Mouse (Mus musculus) midbrain, embryonic 15.5 days (tissue): ENCODE results near the gene Trmt13. TPM values are rescaled to one million over a fixed set of nuclear protein-coding genes. Genes with fewer than 3 reads are reported as not detected.

Experiments
- ATAC-seq: fragments of 200-750 bp; cut with Nextera tagmentation; replicated peaks from 2 replicates; pipeline ENCODE4 v1.8.0; 2017; ENCODE audit warnings: moderate TSS enrichment
- H3K27ac ChIP-seq: fragments of 300-500 bp; sonication (generic); 2 replicates; pipeline ENCODE4 v1.5.1; 2015; ENCODE audit warnings: mild to moderate bottlenecking, inconsistent platforms
- H3K27me3 ChIP-seq: fragments of 300-500 bp; sonication (generic); replicated peaks from 2 replicates; pipeline ENCODE4 v1.6.1; 2015; ENCODE audit warnings: inconsistent platforms
- H3K36me3 ChIP-seq: fragments of 300-500 bp; sonication (generic); replicated peaks from 2 replicates; pipeline ENCODE4 v1.6.1; 2015; ENCODE audit warnings: inconsistent platforms
- H3K4me1 ChIP-seq: fragments of 300-500 bp; sonication (generic); 2 replicates; pipeline ENCODE4 v1.6.1; 2015; ENCODE audit warnings: inconsistent platforms
- H3K4me2 ChIP-seq: fragments of 300-500 bp; sonication (generic); 2 replicates; pipeline ENCODE4 v1.6.1; 2015; ENCODE audit warnings: inconsistent platforms, mild to moderate bottlenecking, moderate library complexity
- H3K4me3 ChIP-seq: fragments of 300-500 bp; sonication (generic); 2 replicates; pipeline ENCODE4 v1.5.1; 2015; ENCODE audit warnings: mild to moderate bottlenecking, inconsistent platforms
- H3K9ac ChIP-seq: fragments of 300-500 bp; sonication (generic); 2 replicates; pipeline ENCODE4 v1.6.1; 2015; ENCODE audit warnings: mild to moderate bottlenecking, inconsistent platforms
- H3K9me3 ChIP-seq: fragments of 300-500 bp; sonication (generic); 2 replicates; pipeline ENCODE4 v1.6.1; 2016; ENCODE audit warnings: inconsistent platforms
- WGBS: fragments of 180-500 bp; shearing (Covaris S2); methylation state at CpG from one replicate; pipeline ENCODE4 v1.1.7; 2015; ENCODE audit warnings: mixed read lengths; 5-methylcytosine and 5-hydroxymethylcytosine counted together
- polyA plus RNA-seq: library from polyadenylated mRNA; unstranded; fragments of >200 nt; fragmentation: Nextera tagmentation; extraction: Ambion mirVana; gene quantifications from 2 replicates; pipeline ENCODE4 v1.2.1, GENCODE M21; 2015

The Trmt13 gene
- polyA plus RNA-seq, 1 experiment from 2014 or later = 31.3 TPM

DNA sequence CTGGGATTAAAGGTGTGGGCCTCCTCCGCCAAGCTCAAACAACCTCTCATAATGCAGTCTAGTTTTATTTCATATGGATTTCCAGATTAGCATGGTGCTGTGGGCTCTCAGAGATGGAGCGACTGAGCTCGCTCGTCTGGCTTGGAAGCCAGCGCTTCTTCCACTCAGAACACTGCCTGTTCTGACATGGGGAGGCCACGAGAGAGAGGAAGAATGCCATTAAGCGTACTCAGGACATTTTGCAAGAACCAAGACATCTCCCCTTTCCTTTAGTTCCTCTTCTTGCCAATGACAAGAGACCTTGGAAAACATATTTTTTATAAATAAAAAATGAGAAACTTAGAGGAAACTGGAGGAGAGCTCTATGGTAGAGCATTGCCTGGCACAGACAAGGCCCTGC is 34.4 kb upstream of the Trmt13 start:
- H3K9me3 ChIP-seq = no peaks in the 10 kb centered on the region
- 92% methylated on average over 7 of the region's 7 CpGs for WGBS

DNA sequence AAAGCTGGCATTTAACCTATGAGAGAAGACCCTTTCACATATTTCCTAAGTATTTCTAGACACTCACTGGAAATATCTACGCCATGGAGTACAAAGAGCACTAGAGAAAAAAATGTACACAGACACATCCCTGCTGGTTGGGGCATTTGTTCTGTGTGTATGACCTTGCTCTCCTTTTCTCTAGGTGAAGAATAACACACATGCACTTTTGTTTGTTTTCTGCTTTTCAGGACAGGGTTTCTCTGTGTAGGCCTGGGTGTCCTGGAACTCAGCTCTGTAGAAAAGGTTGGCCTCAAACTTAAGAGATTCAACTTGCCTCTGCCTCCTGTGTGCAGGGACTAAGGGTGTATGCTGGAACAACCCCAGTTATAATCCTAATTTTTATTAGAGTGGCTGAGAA is 32.0 kb upstream of the Trmt13 start:
- 90% methylated on average over 1 of the region's 1 CpGs for WGBS
- Histone ChIP-seq H3K36me3 (peaks cover 21% of the 10 kb centered on the region), H3K9ac (no peak overlapping the region), H3K27ac (no peak overlapping the region), H3K4me2 (no peak overlapping the region), H3K27me3 (no peaks in the 10 kb centered on the region), H3K4me1 (no peaks in the 10 kb centered on the region), H3K9me3 (no peaks in the 10 kb centered on the region), H3K4me3 (no peak overlapping the region)
- no peak for ATAC-seq

More for the DNA sequence above, 34.4 kb upstream of the Trmt13 start:
- Histone ChIP-seq H3K27me3 (no peaks in the 10 kb centered on the region), H3K9ac (no peak overlapping the region), H3K36me3 (peaks cover 10% of the 10 kb centered on the region), H3K27ac (no peak overlapping the region), H3K4me2 (no peak overlapping the region), H3K4me1 (peaks cover 15% of the 10 kb centered on the region), H3K4me3 (no peak overlapping the region)
- ATAC-seq = no peak

DNA sequence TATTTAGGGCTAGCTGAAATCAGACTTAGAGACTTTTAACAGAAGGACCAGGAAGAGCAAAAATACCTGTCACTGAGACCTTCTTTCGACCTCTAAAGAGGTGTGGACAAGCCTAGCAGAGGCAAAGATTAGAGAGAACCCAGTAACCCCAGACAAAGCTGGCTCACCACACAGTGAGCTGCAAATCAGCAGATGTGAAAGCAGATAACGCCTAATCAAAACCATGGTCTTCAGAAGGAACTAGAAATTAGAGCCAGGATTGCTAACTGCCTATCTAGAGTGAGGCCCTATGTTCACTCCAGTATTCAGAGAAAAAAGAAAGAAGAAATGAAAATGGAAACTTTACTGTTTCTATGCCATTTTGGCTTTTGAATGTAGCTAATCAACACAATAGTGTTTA is 28.0 kb upstream of the Trmt13 start:
- 93% methylated on average over 2 of the region's 2 CpGs for WGBS
- no peaks in the 10 kb centered on the region for H3K9me3 ChIP-seq

DNA sequence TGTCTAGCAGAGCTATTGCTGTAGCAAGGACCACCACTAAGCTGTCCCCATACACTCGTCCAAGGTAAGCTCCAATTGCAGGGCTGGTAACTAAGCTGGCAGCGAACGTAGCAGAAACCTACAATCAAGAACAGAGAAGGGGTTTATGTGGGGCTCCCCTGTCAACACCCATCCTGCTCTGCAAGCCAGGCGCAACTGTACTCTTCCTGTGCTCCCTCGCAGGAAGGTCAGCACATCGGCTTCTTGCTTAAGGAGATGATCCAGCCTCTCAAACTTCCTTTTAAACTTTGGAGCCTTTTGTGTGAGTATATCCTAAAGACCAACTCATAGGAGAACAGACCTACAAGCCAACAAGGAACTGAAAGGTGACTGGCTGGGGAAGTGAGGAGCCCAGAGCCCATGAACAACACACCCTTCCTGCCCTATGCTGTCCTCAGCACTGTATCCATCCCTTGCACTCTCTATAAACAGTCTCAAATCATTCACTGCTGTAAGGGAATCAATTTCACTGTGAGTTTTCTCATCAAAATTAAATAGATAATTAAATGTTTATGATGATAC is 27.5 kb upstream of the Trmt13 start:
- no peak overlapping the region for H3K4me3 ChIP-seq
- no peak overlapping the region for H3K27ac ChIP-seq
- no peak overlapping the region for H3K9ac ChIP-seq
- H3K4me1 ChIP-seq = no peaks in the 10 kb centered on the region
- peaks cover 46% of the 10 kb centered on the region for H3K36me3 ChIP-seq
- H3K27me3 ChIP-seq = no peaks in the 10 kb centered on the region
- whole genome bisulfite sequencing = 95% methylated on average over 6 of the region's 6 CpGs
- no peak for ATAC-seq
- no peak overlapping the region for H3K4me2 ChIP-seq
- H3K9me3 ChIP-seq = no peaks in the 10 kb centered on the region

More for the DNA sequence above, 28.0 kb upstream of the Trmt13 start:
- Histone ChIP-seq H3K4me3 (no peak overlapping the region), H3K4me2 (no peak overlapping the region), H3K36me3 (peaks cover 42% of the 10 kb centered on the region), H3K4me1 (no peaks in the 10 kb centered on the region), H3K9ac (no peak overlapping the region), H3K27me3 (no peaks in the 10 kb centered on the region), H3K27ac (no peak overlapping the region)
- no peak for ATAC-seq

DNA sequence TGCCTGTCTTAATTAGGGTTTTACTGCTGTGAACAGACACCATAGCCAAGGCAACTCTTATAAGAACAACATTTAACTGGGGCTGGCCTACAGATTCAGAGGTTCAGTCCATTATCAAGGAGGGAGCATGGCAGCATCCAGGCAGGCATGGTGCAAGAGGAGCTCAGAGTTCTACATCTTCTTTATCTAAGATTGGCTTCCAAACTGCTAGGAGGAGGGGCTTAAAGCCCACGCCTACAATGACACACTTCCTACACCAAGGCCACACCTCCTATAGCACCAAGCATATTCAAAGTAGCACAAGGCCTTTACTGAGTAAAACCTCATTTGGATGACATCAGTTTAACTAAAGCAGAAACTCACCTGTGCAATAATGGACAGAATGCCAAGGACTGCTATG is 25.6 kb upstream of the Trmt13 start:
- Histone ChIP-seq H3K9me3 (no peaks in the 10 kb centered on the region), H3K4me3 (no peak overlapping the region), H3K27ac (no peak overlapping the region), H3K4me1 (no peaks in the 10 kb centered on the region), H3K4me2 (no peak overlapping the region), H3K9ac (no peak overlapping the region), H3K36me3 (peaks cover 51% of the 10 kb centered on the region), H3K27me3 (no peaks in the 10 kb centered on the region)
- ATAC-seq = no peak
- 91% methylated on average over 1 of the region's 1 CpGs for WGBS

DNA sequence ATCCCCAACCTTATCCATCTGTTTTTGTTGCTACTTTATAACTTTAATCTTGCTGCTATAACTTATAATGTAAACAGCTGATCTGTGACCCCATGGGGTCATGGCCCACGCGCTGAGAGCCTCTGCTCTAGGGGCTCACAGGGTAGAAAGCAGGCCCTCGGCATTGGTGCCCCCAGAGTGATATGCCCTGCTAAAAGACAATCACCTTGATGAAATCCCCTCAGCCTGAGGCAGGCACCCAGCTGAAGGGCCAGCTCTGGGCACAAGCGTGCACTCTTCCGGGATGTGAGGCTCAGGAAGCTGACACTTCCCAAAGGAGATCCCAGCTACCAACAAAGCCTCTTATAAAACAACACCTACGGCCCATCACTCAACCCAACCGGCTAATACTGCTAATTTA is 24.2 kb upstream of the Trmt13 start:
- Histone ChIP-seq H3K27me3 (no peaks in the 10 kb centered on the region), H3K9ac (no peak overlapping the region), H3K4me2 (no peak overlapping the region), H3K27ac (no peak overlapping the region), H3K36me3 (peaks cover 61% of the 10 kb centered on the region), H3K4me3 (no peak overlapping the region), H3K9me3 (no peaks in the 10 kb centered on the region), H3K4me1 (no peaks in the 10 kb centered on the region)
- WGBS = 94% methylated on average over 7 of the region's 7 CpGs
- ATAC-seq = no peak

DNA sequence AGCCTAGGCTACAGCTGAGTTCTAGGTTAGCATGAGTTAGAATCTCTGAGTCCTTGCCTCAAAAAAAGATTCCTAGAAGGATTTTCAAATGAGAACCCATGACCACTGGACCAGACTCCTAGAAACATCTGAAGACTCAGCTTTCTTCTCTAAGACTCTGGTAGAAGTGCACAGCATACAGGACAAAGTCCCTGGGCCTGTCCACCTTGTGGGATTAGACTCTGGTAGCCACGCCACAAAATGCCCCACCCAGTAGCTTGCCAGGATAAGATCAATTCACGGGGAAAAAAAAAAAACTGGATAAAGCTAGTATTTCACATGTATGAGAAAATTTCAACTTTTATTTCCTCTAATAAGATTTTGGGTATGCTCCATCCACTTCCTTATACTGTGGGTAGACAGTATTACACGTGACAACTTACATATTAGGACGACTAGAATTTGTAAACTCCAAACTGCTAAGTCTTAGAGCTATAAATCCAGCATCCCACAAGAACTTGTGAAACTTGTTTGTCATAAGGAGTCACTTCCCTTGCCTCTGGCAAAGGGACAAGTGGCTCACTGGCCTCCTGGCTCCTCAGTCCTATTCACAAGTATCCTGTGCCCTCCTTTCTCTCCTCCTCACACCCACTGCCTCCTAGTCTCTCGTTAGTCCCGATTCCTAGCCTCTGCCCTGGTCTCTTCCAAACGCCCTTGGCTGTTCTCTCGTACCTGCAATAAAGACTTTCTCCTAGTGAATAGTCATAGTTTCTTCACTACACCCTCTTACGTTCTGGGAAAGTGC is 23.5 kb upstream of the Trmt13 start:
- Histone ChIP-seq H3K27me3 (no peaks in the 10 kb centered on the region), H3K9ac (no peak overlapping the region), H3K27ac (no peak overlapping the region), H3K9me3 (no peaks in the 10 kb centered on the region), H3K4me2 (no peak overlapping the region), H3K36me3 (peaks cover 57% of the 10 kb centered on the region), H3K4me1 (no peaks in the 10 kb centered on the region), H3K4me3 (no peak overlapping the region)
- WGBS = 91% methylated on average over 9 of the region's 9 CpGs
- ATAC-seq = no peak

DNA sequence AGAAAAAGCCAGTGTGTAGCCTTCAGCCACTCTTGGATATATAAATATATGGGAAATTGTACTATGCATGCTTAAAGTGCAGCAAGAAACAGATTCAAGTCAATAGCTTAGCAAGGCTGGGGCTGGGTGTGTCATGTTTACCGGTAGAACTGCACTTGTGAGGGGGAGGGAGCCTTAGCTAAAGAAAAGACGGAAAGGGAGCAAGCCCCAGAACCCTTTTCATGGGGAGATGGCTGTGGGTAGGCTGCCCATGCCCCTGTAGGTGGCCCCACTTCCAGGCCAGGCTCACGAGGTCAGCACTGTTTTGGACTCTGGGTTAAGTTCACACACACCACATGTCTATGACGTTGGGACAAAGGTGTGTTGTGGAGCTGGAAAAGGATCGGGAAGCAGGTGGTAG is 21.4 kb upstream of the Trmt13 start:
- Histone ChIP-seq H3K9ac (no peak overlapping the region), H3K9me3 (no peaks in the 10 kb centered on the region), H3K4me2 (no peak overlapping the region), H3K27me3 (no peaks in the 10 kb centered on the region), H3K4me1 (no peaks in the 10 kb centered on the region), H3K27ac (no peak overlapping the region), H3K36me3 (peaks cover 51% of the 10 kb centered on the region), H3K4me3 (no peak overlapping the region)
- WGBS = 68% methylated on average over 5 of the region's 5 CpGs
- ATAC-seq = no peak

DNA sequence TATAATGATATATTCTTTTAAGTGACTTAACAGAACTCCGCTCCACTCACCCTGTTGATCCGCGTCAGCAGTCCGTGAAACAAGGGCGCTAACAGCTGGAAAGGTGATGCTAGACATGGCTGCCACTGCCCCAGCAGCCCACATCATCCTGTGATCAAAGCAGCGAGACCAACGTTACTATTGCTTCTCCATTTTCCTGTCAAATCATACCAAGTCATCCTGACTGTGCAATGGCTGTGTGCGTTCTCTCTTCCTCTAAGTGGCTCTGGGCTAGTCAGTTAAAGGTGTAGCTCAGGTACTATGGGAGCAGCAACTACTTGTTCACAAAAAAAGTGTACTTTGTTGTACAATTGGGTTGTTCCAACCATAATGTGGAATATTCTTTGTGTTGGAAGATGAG is 20.5 kb upstream of the Trmt13 start:
- Histone ChIP-seq H3K4me1 (no peaks in the 10 kb centered on the region), H3K9ac (no peak overlapping the region), H3K27ac (no peak overlapping the region), H3K36me3 (peaks cover 44% of the 10 kb centered on the region), H3K9me3 (no peaks in the 10 kb centered on the region), H3K27me3 (no peaks in the 10 kb centered on the region), H3K4me3 (no peak overlapping the region), H3K4me2 (no peak overlapping the region)
- ATAC-seq = no peak
- WGBS = 94% methylated on average over 8 of the region's 8 CpGs

DNA sequence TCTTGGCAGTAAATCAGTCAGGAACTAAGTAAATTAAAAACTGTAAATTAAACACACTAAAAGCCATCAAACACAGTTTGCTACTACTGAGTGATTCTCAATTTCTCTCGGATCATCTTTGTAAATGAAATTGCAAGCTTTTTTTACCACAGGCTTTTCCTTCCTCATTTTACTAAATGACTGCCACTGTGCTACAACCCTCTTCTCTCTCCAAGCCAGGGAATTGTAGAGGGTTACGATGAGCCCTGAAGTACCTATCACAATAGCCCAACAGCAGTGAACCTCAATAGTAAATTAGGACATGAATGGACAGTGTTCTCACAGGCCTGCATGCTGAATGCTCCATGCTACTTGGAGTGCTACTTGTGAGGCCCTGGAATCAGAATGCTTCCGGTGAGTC is 19.7 kb upstream of the Trmt13 start:
- H3K4me1 ChIP-seq = no peaks in the 10 kb centered on the region
- H3K27ac ChIP-seq = no peak overlapping the region
- 89% methylated on average over 3 of the region's 3 CpGs for WGBS
- H3K27me3 ChIP-seq = no peaks in the 10 kb centered on the region
- H3K9ac ChIP-seq = no peak overlapping the region
- H3K4me3 ChIP-seq = no peak overlapping the region
- peaks cover 37% of the 10 kb centered on the region for H3K36me3 ChIP-seq
- H3K4me2 ChIP-seq = no peak overlapping the region
- no peak for ATAC-seq
- H3K9me3 ChIP-seq = no peaks in the 10 kb centered on the region

DNA sequence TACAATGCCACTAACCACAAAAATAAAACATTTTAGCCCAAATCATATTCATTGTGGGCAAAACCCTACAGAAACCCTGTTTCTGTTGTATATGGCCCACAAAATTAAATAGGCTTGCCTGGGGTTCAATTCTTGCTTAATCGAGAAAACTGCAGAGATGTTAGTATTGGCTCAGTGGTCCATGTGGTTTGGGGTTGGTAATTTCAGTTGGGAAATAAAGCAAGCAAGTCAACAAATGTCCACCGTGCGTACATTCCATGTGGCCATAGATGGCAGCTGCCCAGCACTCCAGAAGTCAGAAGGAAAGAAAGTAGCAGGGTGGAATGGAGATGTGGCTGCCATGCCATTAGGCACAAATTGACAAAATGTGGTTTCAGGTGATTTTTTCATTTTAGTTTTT is 18.6 kb upstream of the Trmt13 start:
- Histone ChIP-seq H3K27me3 (no peaks in the 10 kb centered on the region), H3K9ac (no peak overlapping the region), H3K4me3 (no peak overlapping the region), H3K4me2 (no peak overlapping the region), H3K27ac (no peak overlapping the region), H3K4me1 (no peaks in the 10 kb centered on the region), H3K36me3 (peaks cover 31% of the 10 kb centered on the region), H3K9me3 (no peaks in the 10 kb centered on the region)
- ATAC-seq = no peak
- WGBS = 91% methylated on average over 3 of the region's 3 CpGs

DNA sequence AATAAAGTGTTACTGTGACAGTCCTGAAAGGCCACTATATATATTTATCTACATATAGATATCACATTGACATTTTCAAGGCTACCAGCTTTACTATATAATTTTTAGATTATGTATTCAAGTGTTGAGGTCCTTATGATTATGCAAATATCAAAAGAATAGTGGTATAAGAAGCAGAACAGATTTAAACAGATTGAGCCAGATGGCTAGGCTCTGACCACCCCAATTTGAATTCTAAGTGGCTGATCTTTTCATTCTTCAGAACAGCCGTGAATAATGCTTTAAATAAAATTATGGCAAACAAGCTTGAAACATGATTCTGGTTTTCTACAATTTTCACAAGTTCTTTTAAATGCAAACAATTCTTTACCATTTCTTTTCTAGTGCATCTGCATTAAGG is 17.1 kb upstream of the Trmt13 start:
- H3K4me3 ChIP-seq = no peak overlapping the region
- H3K36me3 ChIP-seq = peaks cover 26% of the 10 kb centered on the region
- H3K9me3 ChIP-seq = no peaks in the 10 kb centered on the region
- H3K4me2 ChIP-seq = no peak overlapping the region
- 31% methylated on average over 1 of the region's 1 CpGs for WGBS
- no peaks in the 10 kb centered on the region for H3K27me3 ChIP-seq
- no peak overlapping the region for H3K27ac ChIP-seq
- H3K4me1 ChIP-seq = no peaks in the 10 kb centered on the region
- no peak overlapping the region for H3K9ac ChIP-seq
- no peak for ATAC-seq

DNA sequence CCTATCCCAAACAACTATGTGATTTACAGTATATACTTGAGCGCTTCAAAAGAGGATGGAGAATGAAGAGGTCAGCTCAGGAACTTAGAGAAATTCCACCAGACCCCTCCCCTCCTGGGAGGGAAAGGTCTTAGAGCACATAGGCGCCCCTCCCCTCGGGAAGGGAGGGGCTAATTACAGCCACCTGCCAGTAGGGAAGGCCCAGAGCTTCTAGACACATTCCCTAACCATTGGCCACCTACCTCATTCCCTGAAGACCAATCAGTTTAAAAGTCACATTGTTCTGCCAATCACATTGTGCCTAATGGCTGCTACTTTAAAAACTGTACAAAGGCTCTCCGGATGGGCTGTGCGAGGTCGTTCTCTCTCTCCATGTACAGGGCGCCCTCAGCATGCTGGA is 8.3 kb upstream of the Trmt13 start:
- Histone ChIP-seq H3K9me3 (no peaks in the 10 kb centered on the region), H3K4me2 (no peak overlapping the region), H3K27ac (no peak overlapping the region), H3K4me3 (no peak overlapping the region), H3K27me3 (no peaks in the 10 kb centered on the region), H3K4me1 (no peaks in the 10 kb centered on the region), H3K36me3 (peaks cover 9% of the 10 kb centered on the region; the same call in 1 of the 2 replicates), H3K9ac (no peak overlapping the region)
- WGBS = 95% methylated on average over 7 of the region's 7 CpGs
- no peak for ATAC-seq
